Mouse (Mus musculus) olfactory bulb, adult 2 months (tissue): ENCODE measurements around the gene Cmbl. TPM values are rescaled to one million over a fixed set of nuclear protein-coding genes. Genes with fewer than 3 reads are reported as not detected.

ENCODE experiments used
- H3K27ac ChIP-seq: fragments of 200-500 bp; 2 replicates; pipeline ENCODE4 v1.5.1; 2012; ENCODE audit warnings: low read depth, low read length; ENCODE audit not compliant: insufficient read depth
- H3K4me1 ChIP-seq: fragments of 200-500 bp; 2 replicates; pipeline ENCODE4 v1.6.1; 2012; ENCODE audit warnings: low read length; ENCODE audit not compliant: control insufficient read depth, insufficient read depth
- H3K4me3 ChIP-seq: fragments of 200-500 bp; 2 replicates; pipeline ENCODE4 v1.5.1; 2012; ENCODE audit warnings: mild to moderate bottlenecking, low read depth, low read length, moderate library complexity; ENCODE audit not compliant: insufficient read depth
- CTCF ChIP-seq: fragments of 200-500 bp; IDR thresholded peaks from 2 replicates; pipeline ENCODE4 v1.5.1; 2012; ENCODE audit warnings: low read depth, mild to moderate bottlenecking, low read length, moderate library complexity; ENCODE audit not compliant: insufficient read depth
- POLR2A ChIP-seq: fragments of 200-500 bp; IDR thresholded peaks from 2 replicates; pipeline ENCODE4 v1.6.1; 2012; ENCODE audit warnings: mild to moderate bottlenecking, low read depth, low read length, moderate library complexity; ENCODE audit not compliant: insufficient read depth
- WGBS: fragments of 180-500 bp; shearing (Covaris S2); methylation state at CpG from one replicate; pipeline ENCODE4 v1.1.7; 2018; 5-methylcytosine and 5-hydroxymethylcytosine counted together
- polyA plus RNA-seq: library from polyadenylated mRNA; stranded (reverse); fragments of >200 nt; gene quantifications from 2 replicates; pipeline ENCODE4 v1.2.4, GENCODE M21; 2012; ENCODE audit warnings: low replicate concordance; ENCODE audit not compliant: missing spikeins, insufficient read depth, insufficient read length

The Cmbl gene
- polyA plus RNA-seq, 1 experiment: not detected

GRCm38 (mm10) chr15:31561390-31561789 lies 3.8 kb upstream of the Cmbl start:
- Histone ChIP-seq H3K4me3 (no peak overlapping the region), H3K4me1 (peaks cover 4% of the 10 kb centered on the region), H3K27ac (no peak overlapping the region)
- TF ChIP-seq CTCF: no peak
- TF ChIP-seq POLR2A: no peak
- WGBS: 79% methylated on average over 6 of the region's 6 CpGs

DNA sequence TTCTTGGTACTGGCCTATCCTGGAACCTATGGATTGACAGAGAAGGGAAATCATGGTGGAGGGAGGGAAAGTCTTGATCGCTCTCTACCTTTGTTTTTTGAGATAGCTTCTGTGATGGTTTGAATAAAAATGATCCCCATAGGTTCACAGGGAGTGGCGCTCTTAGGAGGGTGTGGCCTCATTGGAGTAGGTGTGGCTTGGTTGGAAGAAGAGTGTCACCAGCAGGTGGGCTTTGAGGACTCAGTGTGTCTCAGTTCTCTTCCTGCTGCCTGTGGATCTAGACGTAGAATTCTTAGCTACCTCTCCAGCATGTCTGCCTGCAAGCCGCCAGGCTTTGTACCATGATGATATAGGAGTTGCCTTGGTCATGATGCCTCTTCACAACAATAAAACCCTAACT lies 3.2 kb upstream of the Cmbl start:
- H3K27ac ChIP-seq: no peak overlapping the region
- WGBS: 92% methylated on average over 4 of the region's 4 CpGs
- TF ChIP-seq POLR2A (no peak), CTCF (no peak)
- H3K4me3 ChIP-seq: no peak overlapping the region
- H3K4me1 ChIP-seq: peaks cover 6% of the 10 kb centered on the region

- H3K27ac ChIP-seq: no peak overlapping the region
- H3K4me3 ChIP-seq: no peak overlapping the region
- no peak for TF ChIP-seq CTCF
- TF ChIP-seq POLR2A: no peak
- H3K4me1 ChIP-seq: peaks cover 6% of the 10 kb centered on the region
- WGBS: 88% methylated on average over 8 of the region's 8 CpGs
Observed at GRCm38 (mm10) chr15:31562847-31563246, 2.3 kb upstream of the Cmbl start.

GRCm38 (mm10) chr15:31563577-31564546 lies 1.3 kb upstream of the Cmbl start:
- no peak overlapping the region for H3K27ac ChIP-seq
- peaks cover 9% of the 10 kb centered on the region for H3K4me1 ChIP-seq
- WGBS: 76% methylated on average over 19 of the region's 19 CpGs
- TF ChIP-seq POLR2A (no peak), CTCF (no peak)
- no peak overlapping the region for H3K4me3 ChIP-seq

DNA sequence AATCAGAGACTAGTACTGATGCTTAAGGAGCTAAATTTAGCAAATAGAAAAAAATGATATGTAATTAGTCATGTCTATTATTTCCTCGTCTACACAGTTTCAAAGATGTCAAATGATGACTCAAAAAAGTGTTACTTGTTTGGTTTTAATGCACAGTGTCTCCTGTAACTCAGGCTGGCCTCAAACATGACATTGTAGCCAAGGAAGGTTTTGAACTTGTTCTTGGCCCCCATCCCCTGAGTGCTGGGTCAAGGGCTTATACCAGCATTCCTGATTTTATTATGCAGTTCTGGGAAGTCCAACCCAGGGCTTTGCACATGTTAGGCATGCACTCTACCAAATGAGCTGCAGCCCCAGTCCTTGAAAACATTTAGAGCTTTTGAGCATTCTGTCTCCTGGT lies 597 bp downstream of the Cmbl start:
- H3K4me3 ChIP-seq: no peak overlapping the region
- H3K4me1 ChIP-seq: peaks cover 9% of the 10 kb centered on the region
- H3K27ac ChIP-seq: no peak overlapping the region
- WGBS: 40% methylated on average over 1 of the region's 1 CpGs
- TF ChIP-seq POLR2A (no peak), CTCF (no peak)

DNA sequence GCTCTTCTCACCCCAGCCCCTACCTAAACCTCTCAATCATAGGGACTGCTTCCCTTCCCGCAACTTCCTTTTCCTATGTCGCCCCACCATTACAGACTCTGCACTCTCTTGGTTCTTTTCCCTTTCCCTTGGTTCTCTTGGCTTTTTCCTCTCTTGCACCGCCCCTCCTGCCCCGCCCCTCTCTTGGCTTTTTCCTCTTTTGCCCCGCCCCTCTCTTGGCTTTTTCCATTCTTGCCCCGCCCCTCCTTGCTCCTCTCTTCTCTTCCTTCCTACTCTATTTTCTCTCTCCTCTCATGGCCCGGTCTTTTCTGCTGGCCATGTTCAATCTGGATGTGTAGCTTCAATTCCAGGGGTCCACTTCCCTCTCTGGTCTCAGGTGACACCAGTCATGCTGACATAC lies 2.2 kb downstream of the Cmbl start:
- TF ChIP-seq CTCF: no peak
- TF ChIP-seq POLR2A: no peak
- 80% methylated on average over 7 of the region's 7 CpGs for WGBS
- no peak overlapping the region for H3K4me3 ChIP-seq

GRCm38 (mm10) chr15:31568581-31568996 lies 3.4 kb downstream of the Cmbl start:
- WGBS: 43% methylated on average over 12 of the region's 12 CpGs
- H3K27ac ChIP-seq: no peak overlapping the region
- TF ChIP-seq CTCF: no peak
- no peak for TF ChIP-seq POLR2A
- H3K4me1 ChIP-seq: peaks cover 13% of the 10 kb centered on the region
- H3K4me3 ChIP-seq: no peak overlapping the region

More for the DNA sequence above, 2.2 kb downstream of the Cmbl start:
- peaks cover 13% of the 10 kb centered on the region for H3K4me1 ChIP-seq
- no peak overlapping the region for H3K27ac ChIP-seq

- WGBS: 47% methylated on average over 9 of the region's 9 CpGs
- Histone ChIP-seq H3K4me1 (peaks cover 13% of the 10 kb centered on the region), H3K27ac (no peak overlapping the region), H3K4me3 (no peak overlapping the region)
- TF ChIP-seq POLR2A (no peak), CTCF (no peak)
Observed at GRCm38 (mm10) chr15:31569325-31570022, 4.3 kb downstream of the Cmbl start.

DNA sequence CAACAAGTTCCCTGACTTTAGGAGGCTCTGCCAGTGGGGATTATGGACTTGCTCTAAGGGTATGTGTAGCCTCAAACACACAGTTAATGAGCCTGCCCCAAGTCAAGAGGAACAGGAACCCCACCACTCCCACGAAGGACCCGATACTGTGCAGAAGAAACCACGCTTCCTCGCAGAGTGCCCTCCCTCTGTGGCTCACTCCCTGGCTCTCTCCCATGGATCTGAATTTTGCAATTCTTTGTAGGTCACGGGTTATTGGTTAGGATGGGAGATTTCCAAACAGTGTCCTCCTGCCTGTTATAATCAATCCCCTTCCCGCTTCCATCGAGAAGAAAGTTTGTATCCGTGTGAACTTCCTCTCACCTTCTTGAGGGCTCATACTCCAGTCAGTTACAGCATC lies 5.8 kb downstream of the Cmbl start:
- H3K4me1 ChIP-seq: peaks cover 9% of the 10 kb centered on the region
- no peak overlapping the region for H3K4me3 ChIP-seq
- TF ChIP-seq POLR2A (no peak), CTCF (no peak)
- WGBS: 93% methylated on average over 8 of the region's 8 CpGs
- no peak overlapping the region for H3K27ac ChIP-seq
